Mouse (Mus musculus) gastrocnemius, postnatal 25 days (tissue): Measurements from ENCODE around the gene Gm11992. TPM values are rescaled to one million over a fixed set of nuclear protein-coding genes. Genes with fewer than 3 reads are reported as not detected.

Source experiments
- DNase-seq: peaks from one replicate; pipeline ENCODE4 v3.0.0; 2022
- total RNA-seq, 2 experiments: library from RNA; stranded (reverse); gene quantifications; 1 replicate in 1 of 2; 2 replicates in 1 of 2; pipeline ENCODE4 v1.2.3; 2021

The Gm11992 gene
- total RNA-seq, 2 experiments from 2014 or later, result not detected

- DNase-seq, result no peak
Measured at GRCm38 (mm10) chr11:9115367-9116120, 67.2 kb downstream of the Gm11992 start.

GRCm38 (mm10) chr11:9116121-9116520 is 67.7 kb downstream of the Gm11992 start:
- no peak for DNase-seq

- DNase-seq, result no peak
Measured at GRCm38 (mm10) chr11:9116916-9117315, 68.5 kb downstream of the Gm11992 start.

GRCm38 (mm10) chr11:9117358-9118049 is 69.1 kb downstream of the Gm11992 start:
- DNase-seq, result peak; percentile 49

GRCm38 (mm10) chr11:9118050-9118420 is 69.6 kb downstream of the Gm11992 start, which contains the start of gene Upp1:
Gene Upp1, plus strand, starts transcription at chr11:9118103.
- no peak for DNase-seq

GRCm38 (mm10) chr11:9118421-9119121 is 70.2 kb downstream of the Gm11992 start:
- peak; percentile 29 for DNase-seq

Other genes starting within 250 kb of the Gm11992 start
- gene Pkd1l1, start 75.3 kb upstream of the Gm11992 start, total RNA-seq, result not detected
- gene Hus1, start 37.4 kb upstream of the Gm11992 start, total RNA-seq, result 1 to 10 TPM; 7.4 to 8.0 TPM
- not detected for gene Sun3, start 397 bp downstream of the Gm11992 start, total RNA-seq
- 1 to 10 TPM in 1 of 2 experiments, under 1 TPM in 1; 0.23 to 1.7 TPM for gene Upp1, start 69.5 kb downstream of the Gm11992 start, total RNA-seq
- not detected for gene Abca13, start 143.3 kb downstream of the Gm11992 start, total RNA-seq